Mouse (Mus musculus) cerebellum, adult 11-12 months (tissue): ENCODE data around the gene Rnf38.
A peak's percentile ranks its signal among the peaks of the same experiment; 100 is the strongest.

Source experiments
- DNase-seq: peaks from one replicate; pipeline ENCODE4 v3.0.0; 2022

The Rnf38 gene

GRCm38 (mm10) chr4:44223444-44223843 lies 10.1 kb downstream of the Rnf38 start:
- no peak for DNase-seq

GRCm38 (mm10) chr4:44216797-44217442 lies 16.7 kb downstream of the Rnf38 start:
- DNase-seq, result no peak

- DNase-seq, result no peak
Observed at GRCm38 (mm10) chr4:44199968-44200367, 33.6 kb downstream of the Rnf38 start.

GRCm38 (mm10) chr4:44187431-44187830 lies 46.2 kb downstream of the Rnf38 start:
- DNase-seq, result no peak

GRCm38 (mm10) chr4:44183862-44184261 lies 49.7 kb downstream of the Rnf38 start:
- no peak for DNase-seq

- DNase-seq, result no peak
Observed at GRCm38 (mm10) chr4:44179748-44180147, 53.8 kb downstream of the Rnf38 start.

- DNase-seq, result peak; percentile 51
Observed at GRCm38 (mm10) chr4:44173177-44173576, 60.4 kb downstream of the Rnf38 start.

- no peak for DNase-seq
Observed at GRCm38 (mm10) chr4:44172676-44173075, 60.9 kb downstream of the Rnf38 start.

- no peak for DNase-seq
Observed at GRCm38 (mm10) chr4:44169884-44170283, 63.7 kb downstream of the Rnf38 start.

- peak; percentile 7 for DNase-seq
Observed at GRCm38 (mm10) chr4:44168816-44169215, 64.8 kb downstream of the Rnf38 start.

GRCm38 (mm10) chr4:44168231-44168647 lies 65.3 kb downstream of the Rnf38 start:
- DNase-seq, result peak; percentile 92

- DNase-seq, result peak; percentile 75
Observed at GRCm38 (mm10) chr4:44167397-44168121, 66.0 kb downstream of the Rnf38 start.

GRCm38 (mm10) chr4:44166702-44167396 lies 66.7 kb downstream of the Rnf38 start:
- no peak for DNase-seq

- DNase-seq, result no peak
Observed at GRCm38 (mm10) chr4:44164621-44165020, 69.0 kb downstream of the Rnf38 start.

- no peak for DNase-seq
Observed at GRCm38 (mm10) chr4:44163034-44163433, 70.6 kb downstream of the Rnf38 start.

GRCm38 (mm10) chr4:44160990-44161689 lies 72.4 kb downstream of the Rnf38 start:
- DNase-seq, result no peak

GRCm38 (mm10) chr4:44159839-44160238 lies 73.8 kb downstream of the Rnf38 start:
- DNase-seq, result no peak

- no peak for DNase-seq
Observed at GRCm38 (mm10) chr4:44156481-44156880, 77.1 kb downstream of the Rnf38 start.

- DNase-seq, result no peak
Observed at GRCm38 (mm10) chr4:44154884-44155283, 78.7 kb downstream of the Rnf38 start.

GRCm38 (mm10) chr4:44152904-44153303 lies 80.7 kb downstream of the Rnf38 start:
- DNase-seq, result no peak

- no peak for DNase-seq
Observed at GRCm38 (mm10) chr4:44126805-44127204, 106.8 kb downstream of the Rnf38 start.

GRCm38 (mm10) chr4:44119410-44120201 lies 114.0 kb downstream of the Rnf38 start:
- no peak for DNase-seq
